Mouse (Mus musculus): ENCODE results near the gene Birc3.
A peak's percentile ranks its signal among the peaks of the same experiment; 100 is the strongest.

- no peak for TF ChIP-seq POLR2A (IDR thresholded peaks at IDR 0.05; ENCODE audit: low read depth, low read length)
- TF ChIP-seq CTCF (IDR thresholded peaks at IDR 0.05; ENCODE audit: extremely low read depth, insufficient read length, insufficient replicate concordance, low read depth, low read length) = 0 out of 2 replicates have a peak, but pooled peaks have one; percentile 17
These were observed 675 bp upstream of the Birc3 start for GRCm38 (mm10) chr9:7873511-7874211.

Measured in small intestine, adult 2 months (tissue).